Mouse (Mus musculus) embryo, embryonic 9.5 days (tissue): ENCODE results near the gene Lsr.
"Not testable (repeated sequence)": the region's sequence is repeated elsewhere in the genome, so short reads cannot be mapped to it uniquely, and the experiment has no call there.

ENCODE experiments used
- DNase-seq: peaks from one replicate; pipeline ENCODE4 v3.0.0-alpha.2; 2017; ENCODE audit errors: extremely low spot score

The Lsr gene

DNA sequence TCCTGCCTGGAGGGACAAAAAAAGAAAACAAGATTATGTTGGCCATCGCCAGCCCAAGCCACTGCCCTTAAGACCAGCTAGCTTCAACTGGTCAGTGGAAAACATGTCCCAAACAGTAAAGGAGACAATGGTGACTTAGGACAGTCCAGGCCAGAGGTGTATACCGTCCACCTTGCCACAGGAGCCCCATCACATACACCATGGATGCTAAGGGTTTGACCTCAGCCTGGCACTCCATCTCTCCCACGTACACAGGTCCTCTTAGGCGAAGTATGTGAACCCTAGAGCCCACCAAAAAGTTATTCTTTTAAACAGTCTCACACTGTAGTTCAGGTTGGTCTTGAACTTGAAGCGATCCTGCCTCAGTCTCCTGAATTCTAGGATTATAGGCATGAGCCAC lies 10.4 kb downstream of the Lsr start:
- no peak for DNase-seq

DNA sequence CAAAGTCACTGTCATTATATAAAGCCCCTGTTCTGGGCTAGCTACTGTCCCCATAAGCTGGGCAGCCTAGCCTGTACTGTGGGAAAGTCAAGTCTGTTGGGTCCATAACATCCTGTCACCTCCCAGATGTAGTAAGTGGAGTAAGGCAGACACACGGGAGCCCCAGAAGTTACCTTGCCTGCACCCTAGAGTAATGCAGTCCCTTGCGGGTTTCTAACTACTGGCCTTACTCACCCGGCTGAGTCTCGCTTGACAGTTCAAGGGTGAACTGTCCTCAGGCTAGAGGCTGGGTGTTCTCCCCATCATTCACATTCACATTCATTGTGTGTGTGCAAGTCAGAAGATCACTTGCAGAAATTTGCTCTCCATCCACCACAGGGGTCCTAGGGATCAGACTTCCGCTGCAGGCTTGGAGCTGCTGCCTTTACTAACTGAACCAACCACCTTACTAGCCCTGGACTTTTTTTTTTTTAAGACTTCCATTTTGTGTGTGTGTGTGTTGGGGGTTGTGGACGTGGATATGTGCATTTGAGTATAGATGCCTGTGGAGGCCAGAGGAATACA lies 13.4 kb downstream of the Lsr start:
- no peak for DNase-seq

DNA sequence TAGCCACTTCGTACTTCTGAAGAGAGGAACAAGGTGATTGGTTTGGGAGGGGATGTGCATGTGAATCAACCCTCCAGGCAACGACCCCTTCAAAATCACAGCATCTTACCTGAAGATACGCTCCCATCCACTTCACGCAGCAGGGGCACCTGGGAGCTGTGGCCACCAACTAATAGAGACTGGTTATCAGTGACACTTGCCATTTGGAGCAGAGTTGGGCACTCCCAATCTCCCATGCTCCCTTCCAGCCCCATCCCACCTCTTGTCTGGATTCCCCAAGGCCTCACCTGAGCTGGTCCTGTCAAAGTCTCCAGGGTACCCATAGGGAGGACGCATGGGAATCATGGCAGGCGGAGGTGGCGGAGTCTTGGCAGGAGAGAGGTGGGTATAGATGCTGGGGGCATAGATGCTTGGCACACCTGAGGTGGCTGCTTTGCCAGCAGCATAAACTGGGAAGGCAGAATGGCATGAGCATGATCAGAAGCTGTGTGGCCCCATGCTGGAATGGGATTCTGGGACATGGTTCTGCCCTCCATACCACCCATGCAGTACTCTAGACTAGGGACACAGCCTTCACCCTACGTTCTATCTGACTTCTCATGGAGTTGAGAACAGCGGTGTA lies 14.3 kb downstream of the Lsr start:
- DNase-seq = no peak

DNA sequence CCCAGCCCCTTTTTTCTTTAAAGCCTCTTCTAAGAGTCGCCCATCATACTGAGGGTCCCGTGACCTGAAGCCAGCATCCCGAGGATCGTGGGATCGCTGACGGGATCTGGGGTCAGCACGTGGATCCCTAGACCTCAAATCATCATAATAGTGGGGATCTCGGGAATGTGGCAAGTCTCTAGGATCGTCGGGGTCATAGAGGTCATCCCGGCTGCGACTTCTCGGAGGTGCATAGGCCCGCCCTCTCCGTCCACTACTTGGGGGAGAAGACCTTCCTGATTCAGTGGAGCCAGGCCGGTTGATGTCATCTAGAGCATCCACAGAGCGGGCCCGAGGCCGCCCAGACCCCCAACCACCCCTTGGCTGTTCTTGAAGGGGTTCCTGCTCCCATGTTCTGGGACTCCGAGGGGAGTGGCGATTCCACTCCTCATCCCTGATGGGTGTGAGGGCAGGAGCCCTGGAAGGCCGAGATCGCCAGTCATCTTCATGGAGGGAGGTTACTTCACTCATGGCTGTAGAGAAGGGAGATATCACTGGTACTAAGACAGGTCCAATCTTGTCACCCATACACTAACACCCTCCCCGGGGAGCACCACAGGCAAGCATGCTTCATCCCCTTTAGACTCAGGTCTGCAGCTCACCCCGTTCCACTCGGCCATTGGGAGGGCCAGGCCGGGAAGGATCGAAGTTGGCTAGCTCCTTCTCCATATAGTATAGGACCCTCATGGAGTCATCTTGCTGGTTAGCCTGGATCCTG lies 15.0 kb downstream of the Lsr start:
- DNase-seq = peak; percentile 24

DNA sequence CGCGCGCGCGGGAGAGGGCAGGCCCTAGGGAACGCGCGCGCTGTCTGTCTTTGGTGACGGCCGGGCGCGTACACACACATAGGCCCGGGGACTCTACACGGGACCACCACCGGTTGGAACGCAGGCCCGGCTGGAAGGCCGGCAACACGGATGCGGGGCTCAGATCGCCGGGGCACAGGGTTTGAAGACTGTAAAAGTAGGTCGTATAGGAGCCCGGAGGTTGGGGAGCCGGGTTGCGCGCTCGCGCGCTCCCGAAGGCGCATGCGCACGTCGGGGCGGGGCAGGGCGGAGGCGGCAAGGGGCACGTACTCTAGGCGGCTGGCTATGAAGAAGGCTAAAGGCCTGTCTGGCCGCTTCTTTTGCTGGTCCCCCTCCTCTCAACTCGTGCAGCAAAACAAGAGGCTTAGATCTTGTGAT lies 15.9 kb downstream of the Lsr start:
- peak; percentile 94 for DNase-seq

- peak; percentile 85 for DNase-seq
These were observed 16.4 kb downstream of the Lsr start, which contains the start of gene Usf2 for GRCm38 (mm10) chr7:30956756-30957366. TSS of gene Usf2 (minus strand) at chr7:30956803.

GRCm38 (mm10) chr7:30956357-30956751 lies 16.9 kb downstream of the Lsr start:
- DNase-seq = no peak

GRCm38 (mm10) chr7:30955584-30956356 lies 17.5 kb downstream of the Lsr start:
- DNase-seq = peak; percentile 90

- no peak for DNase-seq
These were observed 18.2 kb downstream of the Lsr start for GRCm38 (mm10) chr7:30954971-30955520.

DNA sequence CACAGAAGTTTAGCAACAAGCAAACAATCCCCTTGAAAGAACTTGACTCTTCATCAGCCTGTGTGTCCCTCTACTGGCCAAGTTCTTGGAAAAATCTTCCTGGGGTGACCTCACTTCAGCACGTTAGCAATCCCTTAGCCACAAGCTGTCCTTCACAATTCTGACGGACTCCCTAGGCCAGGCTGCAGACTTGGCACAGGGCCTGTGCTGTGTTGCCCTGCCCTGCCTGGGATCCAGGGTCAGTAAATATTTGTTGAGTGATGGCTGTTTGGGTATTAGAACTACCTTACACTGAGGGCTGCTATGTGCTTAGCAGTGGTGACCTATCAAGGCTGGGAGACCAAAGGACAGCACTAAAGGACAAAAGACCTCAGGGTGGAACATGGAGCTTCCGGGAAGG lies 19.2 kb downstream of the Lsr start:
- DNase-seq = no peak

- no peak for DNase-seq
These were observed 19.8 kb downstream of the Lsr start for GRCm38 (mm10) chr7:30953459-30953858.

GRCm38 (mm10) chr7:30952441-30953265 lies 20.6 kb downstream of the Lsr start:
- no peak for DNase-seq

DNA sequence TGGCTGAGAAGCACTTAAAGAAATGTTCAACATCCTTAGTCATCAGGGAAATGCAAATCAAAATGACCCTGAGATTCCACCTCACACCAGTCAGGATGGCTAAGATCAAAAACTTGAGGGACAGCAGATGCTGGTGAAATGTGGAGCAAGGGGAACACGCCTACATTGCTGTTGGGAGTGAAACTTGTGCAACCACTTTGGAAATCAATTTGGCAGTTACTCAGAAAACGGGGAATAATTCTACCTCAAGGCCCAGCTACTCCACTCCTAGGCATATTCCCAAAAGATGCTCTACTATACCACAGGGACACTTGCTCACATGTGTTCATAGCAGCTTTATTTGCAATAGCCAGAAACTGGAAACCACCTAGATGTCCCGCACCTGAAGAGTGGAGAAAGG lies 23.4 kb downstream of the Lsr start:
- DNase-seq = not testable (repeated sequence)

- no peak for DNase-seq
These were observed 27.4 kb downstream of the Lsr start for GRCm38 (mm10) chr7:30945876-30946275.

DNA sequence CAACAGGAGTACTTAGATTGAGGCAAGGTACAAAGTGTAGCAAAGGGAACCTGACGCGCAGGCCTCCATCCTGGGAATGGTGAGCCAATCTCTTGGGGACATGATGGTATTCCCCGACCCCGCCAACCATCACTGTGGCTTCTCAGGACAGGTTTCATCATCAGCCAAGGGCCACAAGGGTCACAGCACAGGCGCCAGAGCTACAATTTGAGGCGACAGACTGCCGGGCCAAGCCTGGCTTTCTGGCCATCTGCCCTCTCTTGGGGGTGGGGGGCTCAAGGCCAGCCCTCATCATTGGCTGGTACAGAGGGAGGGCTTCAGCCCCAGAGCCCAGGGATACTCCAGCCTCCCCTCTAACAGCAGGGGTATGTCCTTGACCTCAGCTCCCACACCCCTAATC lies 27.8 kb downstream of the Lsr start:
- not testable (repeated sequence) for DNase-seq

DNA sequence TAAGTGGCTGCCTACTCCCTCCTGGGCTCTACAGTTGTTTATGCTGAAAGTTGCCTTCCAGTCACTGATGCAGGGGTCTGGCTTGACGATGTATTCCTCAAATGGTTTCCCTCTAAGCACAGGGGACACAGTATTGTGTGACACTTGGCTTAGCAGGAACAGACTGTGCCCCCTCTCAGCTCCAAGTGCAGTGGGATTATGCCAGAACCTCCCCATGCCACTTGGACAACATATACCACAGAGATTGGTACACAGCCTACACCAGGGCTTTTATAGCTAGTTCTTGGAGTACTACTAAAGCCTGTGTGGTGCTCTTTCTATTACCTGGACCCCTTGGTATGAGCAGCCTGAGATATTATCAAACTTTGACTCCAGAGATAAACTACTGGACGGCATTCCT lies 28.6 kb downstream of the Lsr start:
- DNase-seq = not testable (repeated sequence)

DNA sequence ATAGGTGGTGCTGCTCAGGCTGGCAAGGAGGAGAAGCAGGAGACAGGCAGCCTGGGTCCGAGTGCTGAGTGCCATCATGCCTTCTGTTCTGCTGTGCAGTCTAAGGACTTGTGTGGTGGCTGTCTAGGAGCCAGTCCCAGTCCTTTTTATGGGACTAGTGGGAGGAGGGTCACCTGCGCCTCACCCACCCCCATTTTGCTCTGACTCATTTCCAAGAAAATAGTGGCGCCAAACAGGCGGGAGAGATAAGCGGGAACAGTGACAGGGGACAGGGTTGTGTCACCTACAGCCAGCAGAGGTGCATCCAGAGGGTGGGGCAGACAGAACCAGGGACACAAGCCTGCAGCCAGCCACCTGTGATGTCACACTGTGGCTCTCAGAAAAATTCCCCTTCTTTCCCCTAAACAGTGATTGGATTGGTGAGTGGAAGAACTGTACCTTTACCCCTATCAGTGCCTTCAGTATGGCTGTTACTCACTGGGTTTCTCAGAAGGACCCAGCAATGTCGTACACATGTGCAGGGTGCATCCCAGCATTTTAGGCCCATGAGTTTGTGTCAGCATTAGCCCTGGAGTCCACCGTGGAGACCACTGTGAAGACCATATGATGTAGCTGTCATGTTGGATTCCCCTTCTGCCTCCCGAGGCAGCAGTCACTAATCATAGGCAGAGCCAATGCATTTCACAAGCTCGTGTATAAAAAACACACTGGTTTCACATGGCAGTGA lies 29.2 kb downstream of the Lsr start, which contains the start of gene Hamp:
Gene Hamp (minus strand): TSS at position 124 of the 727 bp plus-strand sequence.
- no peak for DNase-seq

DNA sequence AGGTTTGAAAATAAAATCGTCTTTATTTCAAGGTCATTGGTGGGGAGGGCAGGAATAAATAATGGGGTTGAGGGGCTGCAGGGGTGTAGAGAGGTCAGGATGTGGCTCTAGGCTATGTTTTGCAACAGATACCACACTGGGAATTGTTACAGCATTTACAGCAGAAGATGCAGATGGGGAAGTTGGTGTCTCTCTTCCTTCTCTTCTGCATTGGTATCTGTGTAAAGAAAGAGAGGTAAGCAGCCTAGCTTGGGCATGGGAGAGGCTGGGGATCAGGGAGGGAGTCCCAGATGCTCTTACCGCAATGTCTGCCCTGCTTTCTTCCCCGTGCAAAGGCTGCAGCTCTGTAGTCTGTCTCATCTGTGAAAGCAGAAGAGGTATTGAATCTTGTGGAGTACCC lies 30.9 kb downstream of the Lsr start:
- DNase-seq = not testable (repeated sequence)

DNA sequence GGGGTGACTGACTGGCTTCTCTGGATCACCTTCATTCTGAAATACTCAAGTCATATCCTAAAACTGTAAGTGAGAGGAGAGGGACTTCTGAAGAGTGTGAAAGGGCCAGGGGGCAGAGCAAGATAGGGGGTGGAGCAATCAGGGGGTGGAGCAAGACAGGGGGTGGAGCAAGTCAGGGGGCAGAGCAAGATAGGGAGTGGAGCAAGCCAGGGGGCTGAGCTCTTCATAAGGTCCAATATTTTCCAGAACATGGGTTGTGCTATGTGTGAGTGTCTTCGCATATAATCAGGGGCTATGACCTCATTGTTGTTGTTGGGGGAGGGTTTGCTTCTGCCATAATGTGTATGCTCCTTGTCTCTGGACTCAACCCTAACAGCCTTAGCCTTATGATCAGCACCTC lies 33.2 kb downstream of the Lsr start:
- DNase-seq = not testable (repeated sequence)
